Mouse (Mus musculus) neural tube, embryonic 12.5 days (tissue): Measurements from ENCODE around the gene Greb1. TPM values are rescaled to one million over a fixed set of nuclear protein-coding genes. Genes with fewer than 3 reads are reported as not detected.

Source experiments
- ATAC-seq: fragments of 200-750 bp; cut with Nextera tagmentation; 2 replicates; pipeline ENCODE4 v1.8.0; 2017; ENCODE audit warnings: low read depth, mild to moderate bottlenecking, moderate TSS enrichment, moderate library complexity; ENCODE audit not compliant: low FRiP score
- H3K27ac ChIP-seq: fragments of 300-500 bp; sonication (generic); 2 replicates; pipeline ENCODE4 v1.5.1; 2016
- H3K27me3 ChIP-seq: fragments of 300-500 bp; sonication (generic); replicated peaks from 2 replicates; pipeline ENCODE4 v1.6.1; 2016; ENCODE audit warnings: mild to moderate bottlenecking
- H3K36me3 ChIP-seq: fragments of 300-500 bp; sonication (generic); 2 replicates; pipeline ENCODE4 v1.6.1; 2016; ENCODE audit warnings: mild to moderate bottlenecking
- H3K4me1 ChIP-seq: fragments of 300-500 bp; sonication (generic); 2 replicates; pipeline ENCODE4 v1.6.1; 2016
- H3K4me2 ChIP-seq: fragments of 300-500 bp; sonication (generic); replicated peaks from 2 replicates; pipeline ENCODE4 v1.6.1; 2016; ENCODE audit warnings: mild to moderate bottlenecking
- H3K4me3 ChIP-seq: fragments of 300-500 bp; sonication (generic); 2 replicates; pipeline ENCODE4 v1.5.1; 2016
- H3K9ac ChIP-seq: fragments of 300-500 bp; sonication (generic); 2 replicates; pipeline ENCODE4 v1.6.1; 2016; ENCODE audit warnings: mild to moderate bottlenecking
- H3K9me3 ChIP-seq: fragments of 300-500 bp; sonication (generic); 2 replicates; pipeline ENCODE4 v1.6.1; 2016; ENCODE audit warnings: mild to moderate bottlenecking
- WGBS: fragments of 180-500 bp; shearing (Covaris S2); methylation state at CpG from one replicate; pipeline ENCODE4 v1.1.7; 2016; 5-methylcytosine and 5-hydroxymethylcytosine counted together
- microRNA-seq: library from miRNA; unstranded; fragments of <30 nt; microRNA quantifications from one replicate; pipeline ENCODE4, GENCODE M21; 2017
- polyA plus RNA-seq: library from polyadenylated mRNA; unstranded; fragments of >200 nt; fragmentation: Nextera tagmentation; extraction: Ambion mirVana; gene quantifications from 2 replicates; pipeline ENCODE4 v1.2.1, GENCODE M21; 2016

Greb1 gene
- polyA plus RNA-seq, 1 experiment from 2014 or later = 3.8 TPM

DNA sequence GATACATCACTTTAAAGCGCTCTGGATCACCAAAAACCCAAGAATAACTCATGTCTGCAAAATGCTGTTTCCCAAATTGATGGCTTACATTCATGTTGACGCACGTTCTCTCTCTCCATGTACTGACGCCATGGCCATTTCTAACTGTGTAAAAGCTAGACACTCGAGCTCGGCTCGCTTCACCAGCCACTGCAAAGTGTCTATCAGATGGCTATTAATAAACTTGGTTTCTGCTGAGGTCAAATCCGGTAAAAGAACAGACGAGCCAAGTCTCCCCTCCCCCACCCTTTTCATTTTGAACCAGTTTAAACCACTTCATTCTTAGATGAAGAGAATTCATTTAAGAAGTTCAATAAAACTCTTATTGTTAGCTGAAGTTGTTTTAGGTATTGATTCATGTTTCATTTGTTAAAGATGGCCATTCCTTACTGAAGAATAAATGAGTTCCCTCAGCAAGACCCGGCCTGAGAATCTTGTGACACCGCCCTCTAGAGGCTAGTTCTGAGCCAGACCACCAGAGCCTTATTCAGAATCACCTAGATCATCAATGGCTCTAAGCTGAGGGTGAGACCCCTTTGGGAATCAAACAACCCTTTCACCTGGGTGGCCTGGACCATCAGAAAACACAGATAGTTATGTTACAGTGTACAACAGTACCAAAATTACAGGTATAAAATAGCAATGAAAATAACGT lies 161.5 kb downstream of the Greb1 start:
- Histone ChIP-seq H3K9me3 (no peaks in the 10 kb centered on the region), H3K27ac (no peak overlapping the region), H3K9ac (no peak overlapping the region), H3K4me3 (no peak overlapping the region), H3K27me3 (no peaks in the 10 kb centered on the region), H3K36me3 (no peaks in the 10 kb centered on the region), H3K4me1 (peaks cover 6% of the 10 kb centered on the region; the same call in 1 of the 2 replicates), H3K4me2 (no peak overlapping the region)
- no peak for ATAC-seq
- WGBS = 75% methylated on average over 12 of the region's 12 CpGs

DNA sequence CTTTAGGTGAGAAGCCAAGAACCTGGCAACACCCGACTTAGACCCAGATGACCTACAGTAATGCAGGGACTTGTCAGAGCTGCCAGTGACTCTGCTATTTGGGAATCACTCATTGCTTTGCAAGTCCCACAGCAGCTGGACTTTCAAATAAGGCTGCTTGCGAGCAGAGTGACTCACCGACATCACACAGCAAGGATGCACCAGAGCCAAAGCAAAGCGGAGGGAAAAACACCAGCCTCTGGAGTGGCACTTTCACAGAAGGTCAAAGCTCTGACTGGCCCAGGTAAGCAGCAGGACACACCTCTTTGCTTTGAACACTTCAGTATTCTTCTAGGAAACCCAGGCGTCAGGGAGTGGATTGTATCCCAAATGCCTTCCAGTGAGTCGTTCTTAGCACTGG lies 164.9 kb downstream of the Greb1 start:
- Histone ChIP-seq H3K4me1 (no peaks in the 10 kb centered on the region), H3K9me3 (no peaks in the 10 kb centered on the region), H3K9ac (no peak overlapping the region), H3K27me3 (no peaks in the 10 kb centered on the region), H3K4me3 (no peak overlapping the region), H3K4me2 (no peak overlapping the region), H3K36me3 (no peaks in the 10 kb centered on the region), H3K27ac (no peak overlapping the region)
- WGBS = 75% methylated on average over 6 of the region's 6 CpGs
- ATAC-seq = no peak

DNA sequence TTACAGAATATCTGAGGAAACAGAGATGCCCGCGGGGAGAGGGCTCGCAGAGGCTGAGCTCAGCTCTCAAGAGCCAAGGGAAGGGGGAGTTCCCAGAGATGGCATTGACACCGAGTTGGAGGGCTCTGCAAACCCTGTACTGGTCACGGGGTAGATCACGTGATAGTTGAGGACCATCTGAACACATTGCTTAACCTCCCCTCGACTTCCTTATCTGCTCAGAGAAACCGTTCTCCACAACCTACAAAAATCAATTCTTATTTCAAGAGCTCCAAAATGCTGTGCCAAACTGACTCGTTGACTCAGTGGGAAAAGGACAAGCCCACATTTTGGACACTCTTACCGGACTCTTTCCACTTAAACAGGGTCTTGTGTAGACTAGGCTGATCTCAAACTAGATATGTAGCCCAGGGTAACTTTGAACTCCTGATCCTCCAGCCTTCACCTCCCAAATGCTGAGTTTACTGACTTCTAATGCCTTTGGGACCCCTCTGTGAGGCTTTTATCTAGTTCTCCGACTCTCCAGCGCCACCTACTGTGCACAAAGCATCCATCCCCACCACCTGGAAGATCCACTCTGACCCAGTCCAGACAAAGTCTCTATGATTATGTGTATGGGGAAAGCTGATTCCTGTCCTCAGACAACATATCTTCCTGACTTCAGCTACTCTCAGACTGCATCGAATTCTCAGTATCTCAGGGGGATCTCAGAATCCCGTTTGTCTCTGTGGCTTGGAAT lies 166.4 kb downstream of the Greb1 start:
- Histone ChIP-seq H3K4me2 (no peak overlapping the region), H3K36me3 (no peaks in the 10 kb centered on the region), H3K9ac (no peak overlapping the region), H3K4me1 (no peaks in the 10 kb centered on the region), H3K4me3 (no peak overlapping the region), H3K9me3 (no peaks in the 10 kb centered on the region), H3K27me3 (no peaks in the 10 kb centered on the region), H3K27ac (no peak overlapping the region)
- WGBS = 63% methylated on average over 14 of the region's 14 CpGs
- ATAC-seq = peak; percentile 37; the same call in 1 of the 2 replicates

DNA sequence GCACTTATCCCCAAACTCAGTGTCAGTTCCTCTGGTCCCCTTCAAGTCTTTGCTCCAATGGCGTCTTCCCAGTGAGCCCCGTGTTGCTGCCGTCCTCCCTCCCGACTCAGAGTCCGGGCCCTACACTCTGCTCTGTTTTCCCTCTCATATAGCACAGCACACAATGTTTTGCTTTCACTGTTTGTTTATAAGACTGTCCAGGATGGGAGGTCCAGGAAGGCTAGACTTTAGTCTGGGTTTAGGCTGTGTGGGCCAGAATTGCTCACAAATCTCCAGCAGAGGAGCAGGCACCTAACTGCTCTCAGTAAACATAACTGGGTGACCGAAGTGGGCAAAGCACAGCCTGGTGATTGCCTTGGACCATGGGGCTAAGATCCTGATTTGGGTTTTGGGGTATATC lies 167.5 kb downstream of the Greb1 start:
- H3K36me3 ChIP-seq = no peaks in the 10 kb centered on the region
- H3K27me3 ChIP-seq = no peaks in the 10 kb centered on the region
- no peak overlapping the region for H3K4me3 ChIP-seq
- no peak overlapping the region for H3K27ac ChIP-seq
- no peaks in the 10 kb centered on the region for H3K4me1 ChIP-seq
- H3K9ac ChIP-seq = no peak overlapping the region
- H3K9me3 ChIP-seq = no peaks in the 10 kb centered on the region
- 85% methylated on average over 6 of the region's 6 CpGs for WGBS
- no peak overlapping the region for H3K4me2 ChIP-seq
- no peak for ATAC-seq

DNA sequence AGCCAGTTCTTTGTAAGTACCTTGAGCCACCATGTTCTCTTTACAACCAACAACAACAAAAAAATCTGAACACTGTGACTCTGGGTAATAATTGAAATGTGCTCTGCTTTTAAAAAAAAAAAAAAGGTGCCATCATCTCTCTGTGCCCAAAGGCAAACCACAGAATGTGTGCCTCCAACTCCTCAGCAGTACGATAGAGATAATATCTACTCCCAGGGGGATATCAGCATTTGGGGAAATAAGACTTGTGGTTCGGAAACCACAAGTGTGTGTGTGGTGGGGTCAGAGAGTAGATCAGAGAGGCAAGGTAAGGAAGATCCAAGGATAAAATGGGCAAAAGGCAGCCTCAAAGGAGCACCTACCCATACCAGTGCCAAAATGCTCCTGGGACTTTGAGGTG lies 169.3 kb downstream of the Greb1 start:
- H3K27me3 ChIP-seq = no peaks in the 10 kb centered on the region
- H3K9me3 ChIP-seq = no peaks in the 10 kb centered on the region
- no peak overlapping the region for H3K4me3 ChIP-seq
- ATAC-seq = no peak
- no peak overlapping the region for H3K9ac ChIP-seq
- H3K4me1 ChIP-seq = no peaks in the 10 kb centered on the region
- H3K36me3 ChIP-seq = no peaks in the 10 kb centered on the region
- no peak overlapping the region for H3K4me2 ChIP-seq
- no peak overlapping the region for H3K27ac ChIP-seq
- WGBS = 92% methylated on average over 2 of the region's 2 CpGs

DNA sequence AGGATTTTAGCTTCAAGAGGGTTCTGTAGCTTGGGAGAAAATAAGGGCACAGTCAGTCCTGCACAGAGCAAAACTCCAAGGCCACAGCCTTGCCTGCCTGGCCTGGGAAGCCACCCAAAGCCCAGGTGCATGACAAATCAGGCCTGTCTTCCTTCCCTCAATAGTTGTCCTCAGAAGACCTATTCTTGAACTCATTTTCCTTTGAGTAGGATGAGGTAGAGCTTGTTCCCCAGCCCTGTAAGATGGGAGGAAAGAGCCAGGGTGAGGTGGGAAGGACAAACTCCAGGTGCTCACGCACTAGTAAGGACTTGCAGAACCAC lies 169.9 kb downstream of the Greb1 start:
- ATAC-seq = no peak
- Histone ChIP-seq H3K4me2 (no peak overlapping the region), H3K9me3 (no peaks in the 10 kb centered on the region), H3K27ac (no peak overlapping the region), H3K9ac (no peak overlapping the region), H3K36me3 (no peaks in the 10 kb centered on the region), H3K27me3 (no peaks in the 10 kb centered on the region), H3K4me1 (no peaks in the 10 kb centered on the region), H3K4me3 (no peak overlapping the region)
- WGBS = 100% methylated on average over 1 of the region's 1 CpGs

DNA sequence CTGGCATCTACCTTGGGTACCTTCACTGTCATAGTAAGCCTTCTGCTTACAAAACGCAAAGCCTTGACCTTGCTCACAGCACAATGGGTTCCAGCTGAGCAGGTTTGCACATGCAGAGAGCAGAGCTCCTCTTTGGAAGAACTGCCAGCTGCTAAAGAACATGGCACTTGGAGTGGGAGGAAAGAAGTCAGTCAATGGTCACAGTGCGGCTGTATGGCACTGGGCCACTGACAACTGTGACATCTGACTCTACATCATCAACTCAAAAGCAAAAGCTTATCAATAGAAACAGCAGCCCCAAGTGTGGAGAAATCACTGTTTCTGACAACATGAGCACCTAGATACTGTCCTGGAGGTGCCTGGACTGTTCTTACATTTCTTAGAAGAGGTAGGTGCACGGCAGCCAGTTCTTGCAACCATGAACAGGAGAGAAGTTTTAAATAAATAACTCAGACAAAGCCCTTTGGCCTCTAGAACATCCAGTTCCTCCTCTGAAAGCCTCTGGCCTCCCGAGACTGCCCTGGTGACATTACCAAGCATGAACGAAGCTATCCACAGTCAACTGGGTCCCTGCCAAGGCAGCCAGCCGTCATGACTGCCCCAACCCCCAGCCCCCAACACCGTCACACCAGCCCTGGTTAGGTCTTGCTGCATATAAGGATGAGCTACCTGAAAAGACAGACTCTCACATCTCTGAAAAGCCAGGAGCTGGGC lies 170.4 kb downstream of the Greb1 start:
- no peak overlapping the region for H3K9ac ChIP-seq
- H3K36me3 ChIP-seq = no peaks in the 10 kb centered on the region
- no peak overlapping the region for H3K27ac ChIP-seq
- H3K9me3 ChIP-seq = no peaks in the 10 kb centered on the region
- no peak overlapping the region for H3K4me3 ChIP-seq
- H3K4me2 ChIP-seq = no peak overlapping the region
- no peaks in the 10 kb centered on the region for H3K27me3 ChIP-seq
- no peaks in the 10 kb centered on the region for H3K4me1 ChIP-seq
- 81% methylated on average over 7 of the region's 7 CpGs for WGBS
- ATAC-seq = no peak

Small RNAs within 50 kb of the gene (microRNA-seq; reads per million reads assigned to microRNA genes)
- gene Gm44305 = not detected

Other genes starting within 250 kb of the Greb1 start
- gene Lpin1, start 189.9 kb downstream of the Greb1 start, polyA plus RNA-seq = 15.2 and 15.6 TPM in 2 replicates
- 0.18 and 0.35 TPM in 2 replicates for gene Ntsr2, start 147.5 kb downstream of the Greb1 start, polyA plus RNA-seq
- 57.8 and 60.6 TPM in 2 replicates for gene E2f6, start 10.1 kb upstream of the Greb1 start, polyA plus RNA-seq
- 20.2 and 21.4 TPM in 2 replicates for gene Rock2, start 94.0 kb upstream of the Greb1 start, polyA plus RNA-seq
- gene Pqlc3, start 199.5 kb upstream of the Greb1 start, polyA plus RNA-seq = 2.3 and 3.0 TPM in 2 replicates
- gene 2410004P03Rik, start 210.8 kb upstream of the Greb1 start, polyA plus RNA-seq = 0.41 and 1.2 TPM in 2 replicates